ENCODE assay signal across 8 mouse cellular contexts in genomic region chr3:138488584-138489326, GRCm38 (mm10). TPM values are rescaled to one million over a fixed set of nuclear protein-coding genes. Genes with fewer than 3 reads are reported as not detected.
A peak's percentile ranks its signal among the peaks of the same experiment; 100 is the strongest.
DNase-seq lines count a peak whose midpoint lies in the region; ATAC-seq and TF ChIP-seq lines count a peak whose summit lies in the region.

No protein-coding gene starts in this region.

- H3K4me3 ChIP-seq in lung, adult 2 months (replicated peaks; ENCODE audit: extremely low read depth, low read depth, low read length) = peak overlapping the region; percentile 97
- H3K4me3 ChIP-seq in hindbrain, embryonic 12.5 days = peak overlapping the region; percentile 78

- H3K27me3 ChIP-seq in hindbrain, embryonic 12.5 days = no peaks in the 10 kb centered on the region

- TF ChIP-seq CTCF in lung, adult 2 months (IDR thresholded peaks at IDR 0.05; ENCODE audit: insufficient read depth, low read length) = no peak

- under 1% methylated on average over 60 of the region's 61 CpGs for WGBS in lung, adult 2 months
- WGBS in hindbrain, embryonic 12.5 days = under 1% methylated on average over 58 of the region's 61 CpGs

- peak; percentile 24 for DNase-seq in adrenal gland, postnatal 10 days
- DNase-seq in adrenal gland, adult 2 months = no peak
- DNase-seq in lung, adult 2 months = no peak
- DNase-seq in lung, adult 18-20 months = no peak
- peak; percentile 32 for DNase-seq in c-Kit-positive CD71-positive TER-119-negative erythroid progenitor cells, embryonic 14.5 days (ENCODE audit: low read depth)
- peak; percentile 42 for DNase-seq in lung, postnatal 14 days
- no peak for DNase-seq in yolk sac, embryonic 10.5 days (ENCODE audit: low spot score)

- no peaks in the 10 kb centered on the region; the same call in 1 of the 2 replicates for H3K4me1 ChIP-seq in lung, adult 2 months (ENCODE audit: control insufficient read depth, insufficient read depth, low read length)
- peaks cover 10% of the 10 kb centered on the region for H3K4me1 ChIP-seq in hindbrain, embryonic 12.5 days

- H3K9me3 ChIP-seq in hindbrain, embryonic 12.5 days (replicated peaks) = no peaks in the 10 kb centered on the region

- no peak; the same call in 1 of the 2 replicates for ATAC-seq in hindbrain, embryonic 12.5 days (ENCODE audit: low FRiP score)

- peak overlapping the region; percentile 92 for H3K9ac ChIP-seq in hindbrain, embryonic 12.5 days

- peaks cover 15% of the 10 kb centered on the region for H3K36me3 ChIP-seq in hindbrain, embryonic 12.5 days

- no peak for TF ChIP-seq POLR2A in lung, adult 2 months (IDR thresholded peaks at IDR 0.05; ENCODE audit: borderline replicate concordance, extremely low read depth, low read depth, low read length)

- peak overlapping the region; percentile 82 for H3K4me2 ChIP-seq in hindbrain, embryonic 12.5 days (replicated peaks)

- H3K27ac ChIP-seq in hindbrain, embryonic 12.5 days = peak overlapping the region; percentile 81

RNA-seq across cellular contexts. Expression of gene Metap1, which starts 0.6 kb away (rescaled TPM):
- total RNA-seq in adrenal gland, postnatal 10 days (2021) = 10 to 100 TPM; 47.0 to 50.4 TPM
- total RNA-seq in adrenal gland, adult 2 months (2021) = 10 to 100 TPM; 46.8 to 57.2 TPM
- polyA plus RNA-seq in adrenal gland, adult 2 months (2012; rRNA removed) = 5.4 and 6.6 TPM in 2 replicates
- 8.9 and 15.6 TPM in 2 replicates for polyA plus RNA-seq in lung, adult 2 months (2012; rRNA removed)
- polyA plus RNA-seq in hindbrain, embryonic 12.5 days (2016; fragmentation: Nextera tagmentation; extraction: Ambion mirVana) = 46.4 and 47.5 TPM in 2 replicates

RNA-seq across cellular contexts. Expression of gene Eif4e, which starts 37.2 kb away (rescaled TPM):
- total RNA-seq in adrenal gland, postnatal 10 days (2021) = 100 to 1,000 TPM; 152 to 172 TPM
- total RNA-seq in adrenal gland, adult 2 months (2021) = 100 to 1,000 TPM; 187 to 191 TPM
- 3.5 and 4.5 TPM in 2 replicates for polyA plus RNA-seq in adrenal gland, adult 2 months (2012; rRNA removed)
- 5.1 and 23.2 TPM in 2 replicates for polyA plus RNA-seq in lung, adult 2 months (2012; rRNA removed)
- polyA plus RNA-seq in hindbrain, embryonic 12.5 days (2016; fragmentation: Nextera tagmentation; extraction: Ambion mirVana) = 300 and 313 TPM in 2 replicates

RNA-seq across cellular contexts. Expression of gene Adh5, which starts 45.9 kb away (rescaled TPM):
- total RNA-seq in adrenal gland, postnatal 10 days (2021) = 100 to 1,000 TPM; 209 TPM
- 100 to 1,000 TPM; 151 to 165 TPM for total RNA-seq in adrenal gland, adult 2 months (2021)
- 26.6 and 28.9 TPM in 2 replicates for polyA plus RNA-seq in adrenal gland, adult 2 months (2012; rRNA removed)
- polyA plus RNA-seq in lung, adult 2 months (2012; rRNA removed) = 20.9 and 29.3 TPM in 2 replicates
- polyA plus RNA-seq in hindbrain, embryonic 12.5 days (2016; fragmentation: Nextera tagmentation; extraction: Ambion mirVana) = 217 and 224 TPM in 2 replicates

Comparison
In these comparisons a context has a peak if more than half of its experiments do, and no peak if none do; other contexts are left out.
1. DNase-seq: peak in adrenal gland, postnatal 10 days (single experiment), c-Kit-positive CD71-positive TER-119-negative erythroid progenitor cells, embryonic 14.5 days (single experiment) and lung, postnatal 14 days (single experiment); none in adrenal gland, adult 2 months (single experiment), lung, adult 2 months (single experiment), lung, adult 18-20 months (0 of 2) and yolk sac, embryonic 10.5 days (single experiment).
2. RNA of gene Eif4e, which starts 37.2 kb away (polyA plus RNA-seq): 300 to 313 TPM in hindbrain, embryonic 12.5 days; 5.1 to 23.2 TPM in lung, adult 2 months and 3.5 to 4.5 TPM in adrenal gland, adult 2 months; every median in the first group is over 10 times any median in the second.